Mouse (Mus musculus): ENCODE measurements around the gene Ms4a15.

DNA sequence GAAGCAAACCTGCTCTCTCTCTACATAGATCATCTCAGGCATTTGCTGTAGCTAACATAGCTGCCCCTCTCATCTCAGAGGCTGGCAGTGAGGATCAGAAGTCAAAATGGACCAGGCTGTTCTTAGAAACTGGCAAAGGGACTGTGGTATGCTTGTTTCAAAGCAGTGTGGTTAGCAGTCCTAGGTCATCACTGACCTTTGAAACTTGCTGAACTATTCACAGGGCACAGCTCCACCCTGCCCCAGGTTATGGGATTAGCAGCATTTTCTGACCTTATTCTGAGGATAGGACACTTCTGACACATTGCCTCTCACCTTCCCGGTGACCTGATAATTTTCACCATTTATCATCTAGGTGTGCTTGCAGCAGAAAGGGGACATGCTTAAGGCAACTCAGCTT is 4.5 kb downstream of the Ms4a15 start:
- TF ChIP-seq POLR2A (IDR thresholded peaks at IDR 0.05; ENCODE audit: low read depth, low read length) (no peak), CTCF (IDR thresholded peaks at IDR 0.05; ENCODE audit: extremely low read depth, insufficient read length, insufficient replicate concordance, low read depth, low read length) (no peak)

All from small intestine, adult 2 months (tissue).